Mouse (Mus musculus) kidney, adult 2 months (tissue): ENCODE data around the gene Hba-a2.

Source experiments
- CTCF ChIP-seq: fragments of 200-500 bp; conservative IDR thresholded peaks from 2 replicates; pipeline ENCODE4 v1.5.1; 2011; ENCODE audit warnings: low read depth, mild to moderate bottlenecking, control low read depth, low read length, moderate library complexity, mixed read lengths; ENCODE audit not compliant: insufficient read depth, insufficient read length
- POLR2A ChIP-seq: fragments of 200-500 bp; IDR thresholded peaks from one replicate; pipeline ENCODE4 v1.6.1; 2011; ENCODE audit warnings: low read depth, low read length, control low read depth

GRCm38 (mm10) chr11:32342770-32343191 lies 46.5 kb downstream of the Hba-a2 start:
- TF ChIP-seq CTCF (peak; percentile 76), POLR2A (no peak)
